Mouse (Mus musculus) macrophage (primary cell): ENCODE measurements around the gene Slc17a1. TPM values are rescaled to one million over a fixed set of nuclear protein-coding genes. Genes with fewer than 3 reads are reported as not detected.

Source experiments
- H3K27ac ChIP-seq: fragments of 350-480 bp; formaldehyde crosslinking; 2 replicates; pipeline ENCODE4 v1.9.0; 2021
- H3K36me3 ChIP-seq: fragments of 350-480 bp; formaldehyde crosslinking; 2 replicates; pipeline ENCODE4 v1.9.0; 2021; ENCODE audit errors: inconsistent target
- H3K4me3 ChIP-seq: fragments of 350-480 bp; formaldehyde crosslinking; 2 replicates; pipeline ENCODE4 v1.9.0; 2021; ENCODE audit errors: inconsistent target
- H3K79me2 ChIP-seq: fragments of 350-480 bp; formaldehyde crosslinking; 2 replicates; pipeline ENCODE4 v1.9.0; 2021; ENCODE audit errors: inconsistent target
- WGBS: methylation state at CpG from one replicate; pipeline ENCODE4 v1.1.7; 2026; ENCODE audit warnings: inconsistent platforms; ENCODE audit not compliant: missing documents; 5-methylcytosine and 5-hydroxymethylcytosine counted together
- polyA plus RNA-seq: library from polyadenylated mRNA; stranded (reverse); fragments of 250-400 nt; gene quantifications from 3 replicates; pipeline ENCODE4 v1.2.4, GENCODE M21; 2018; ENCODE audit warnings: inconsistent platforms

Gene Slc17a1
- polyA plus RNA-seq, 1 experiment from 2014 or later = not detected

DNA sequence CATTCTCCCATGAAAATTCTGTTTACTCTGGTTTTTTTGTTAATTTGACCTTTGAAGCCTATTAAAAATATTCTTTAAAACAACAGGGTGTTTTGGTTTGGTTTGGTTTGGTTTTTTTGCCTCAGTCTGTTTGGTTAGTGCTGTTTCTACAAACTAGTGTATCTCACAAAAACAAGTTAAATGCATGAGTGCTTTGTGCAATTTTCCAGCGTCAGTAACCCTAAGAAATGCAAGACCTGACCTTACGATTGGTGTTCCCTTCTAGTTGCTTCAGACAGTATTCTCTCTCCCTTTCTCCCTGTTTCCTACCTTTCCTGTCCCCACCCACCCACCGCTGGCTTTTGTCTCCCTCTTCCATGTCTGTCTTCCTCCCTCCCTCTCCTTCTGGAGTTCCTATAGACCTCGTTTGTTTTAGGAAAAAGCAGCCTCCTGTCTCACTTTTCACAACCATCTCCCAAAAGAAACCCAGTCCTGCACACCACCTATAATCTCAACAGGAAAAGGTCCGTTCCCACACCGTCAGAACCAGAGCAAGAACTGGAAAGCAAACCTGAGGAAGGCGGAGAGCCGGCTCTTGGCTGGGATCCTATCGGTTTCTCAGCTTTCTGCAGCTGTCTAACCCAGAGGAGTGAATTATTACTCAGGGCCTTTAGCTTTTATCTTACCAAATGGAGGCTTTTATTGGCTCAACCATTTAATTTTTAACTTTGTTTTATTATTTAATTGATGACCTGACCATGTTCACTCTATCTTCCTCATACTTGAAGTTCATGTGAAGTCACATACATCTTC lies 47.0 kb downstream of the Slc17a1 start, which contains the start of gene Slc17a4:
Gene Slc17a4, minus strand, starts transcription at position 634 of the 792 bp plus-strand sequence.
- H3K4me3 ChIP-seq = no peak within 1 kb of the TSS
- no peaks in the 10 kb centered on the region for H3K79me2 ChIP-seq
- H3K36me3 ChIP-seq = no peaks in the 10 kb centered on the region
- no peak within 1 kb of the TSS for H3K27ac ChIP-seq
- 77% methylated on average over 9 of the region's 9 CpGs for WGBS

- H3K27ac ChIP-seq = no peak overlapping the region
- H3K4me3 ChIP-seq = no peak overlapping the region
- H3K79me2 ChIP-seq = no peaks in the 10 kb centered on the region
- no peaks in the 10 kb centered on the region for H3K36me3 ChIP-seq
- 93% methylated on average over 1 of the region's 1 CpGs for WGBS
Measured at GRCm38 (mm10) chr13:23916132-23916531, 48.6 kb downstream of the Slc17a1 start.

DNA sequence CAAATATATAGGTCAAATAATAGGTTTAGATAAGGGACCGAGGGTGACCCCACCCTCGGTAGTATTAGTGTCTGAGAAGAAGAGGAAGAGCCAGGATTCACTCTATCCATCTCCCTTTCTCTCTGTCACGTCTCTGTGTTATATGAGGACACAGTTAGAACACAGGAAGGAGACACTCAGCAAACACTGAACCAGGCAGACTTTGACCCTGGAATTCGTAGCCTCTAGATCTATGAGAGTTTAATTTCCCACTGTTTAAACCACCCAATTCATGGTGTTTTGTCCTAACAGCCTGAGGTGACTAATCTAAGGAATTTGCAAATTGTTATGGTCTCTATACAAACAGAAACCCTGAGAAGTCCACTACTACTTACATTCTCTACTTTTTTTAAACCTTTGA lies 50.1 kb downstream of the Slc17a1 start:
- no peaks in the 10 kb centered on the region for H3K79me2 ChIP-seq
- no peak overlapping the region for H3K4me3 ChIP-seq
- no peaks in the 10 kb centered on the region for H3K36me3 ChIP-seq
- WGBS = 91% methylated on average over 4 of the region's 4 CpGs
- H3K27ac ChIP-seq = no peak overlapping the region

GRCm38 (mm10) chr13:23925792-23926191 lies 58.2 kb downstream of the Slc17a1 start:
- Histone ChIP-seq H3K27ac (no peak overlapping the region), H3K36me3 (no peaks in the 10 kb centered on the region), H3K79me2 (no peaks in the 10 kb centered on the region), H3K4me3 (no peak overlapping the region)
- 92% methylated on average over 2 of the region's 2 CpGs for WGBS

- WGBS = 64% methylated on average over 3 of the region's 3 CpGs
Measured at GRCm38 (mm10) chr13:23928637-23929036, 61.1 kb downstream of the Slc17a1 start.

DNA sequence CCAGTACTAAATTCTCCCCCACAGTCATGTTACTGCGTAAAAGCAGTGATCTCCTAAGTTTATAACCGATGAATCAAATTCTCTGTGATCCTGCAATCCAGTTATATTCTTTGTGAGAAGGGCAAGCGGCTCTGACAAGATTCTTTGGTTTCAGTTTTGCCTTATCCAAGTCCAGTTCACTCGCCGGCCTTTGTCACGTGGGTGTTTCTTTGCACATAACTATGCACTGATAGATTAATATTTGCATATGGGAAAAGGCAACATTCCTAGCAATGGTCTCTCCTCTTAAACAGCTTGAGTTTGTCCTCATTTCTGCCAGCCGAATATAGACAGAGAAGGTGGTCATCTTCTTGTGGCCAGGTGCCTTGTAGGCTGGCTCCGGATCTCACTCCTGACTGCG lies 62.9 kb downstream of the Slc17a1 start:
- no peak overlapping the region for H3K4me3 ChIP-seq
- H3K36me3 ChIP-seq = no peaks in the 10 kb centered on the region
- no peak overlapping the region for H3K27ac ChIP-seq
- WGBS = 90% methylated on average over 9 of the region's 9 CpGs
- H3K79me2 ChIP-seq = no peaks in the 10 kb centered on the region

More at GRCm38 (mm10) chr13:23928637-23929036, 61.1 kb downstream of the Slc17a1 start:
- Histone ChIP-seq H3K27ac (no peak overlapping the region), H3K79me2 (no peaks in the 10 kb centered on the region), H3K4me3 (no peak overlapping the region), H3K36me3 (no peaks in the 10 kb centered on the region)

GRCm38 (mm10) chr13:23930904-23931303 lies 63.4 kb downstream of the Slc17a1 start:
- no peak overlapping the region for H3K27ac ChIP-seq
- no peak overlapping the region for H3K4me3 ChIP-seq
- no peaks in the 10 kb centered on the region for H3K36me3 ChIP-seq
- no peaks in the 10 kb centered on the region for H3K79me2 ChIP-seq
- 88% methylated on average over 11 of the region's 11 CpGs for WGBS

DNA sequence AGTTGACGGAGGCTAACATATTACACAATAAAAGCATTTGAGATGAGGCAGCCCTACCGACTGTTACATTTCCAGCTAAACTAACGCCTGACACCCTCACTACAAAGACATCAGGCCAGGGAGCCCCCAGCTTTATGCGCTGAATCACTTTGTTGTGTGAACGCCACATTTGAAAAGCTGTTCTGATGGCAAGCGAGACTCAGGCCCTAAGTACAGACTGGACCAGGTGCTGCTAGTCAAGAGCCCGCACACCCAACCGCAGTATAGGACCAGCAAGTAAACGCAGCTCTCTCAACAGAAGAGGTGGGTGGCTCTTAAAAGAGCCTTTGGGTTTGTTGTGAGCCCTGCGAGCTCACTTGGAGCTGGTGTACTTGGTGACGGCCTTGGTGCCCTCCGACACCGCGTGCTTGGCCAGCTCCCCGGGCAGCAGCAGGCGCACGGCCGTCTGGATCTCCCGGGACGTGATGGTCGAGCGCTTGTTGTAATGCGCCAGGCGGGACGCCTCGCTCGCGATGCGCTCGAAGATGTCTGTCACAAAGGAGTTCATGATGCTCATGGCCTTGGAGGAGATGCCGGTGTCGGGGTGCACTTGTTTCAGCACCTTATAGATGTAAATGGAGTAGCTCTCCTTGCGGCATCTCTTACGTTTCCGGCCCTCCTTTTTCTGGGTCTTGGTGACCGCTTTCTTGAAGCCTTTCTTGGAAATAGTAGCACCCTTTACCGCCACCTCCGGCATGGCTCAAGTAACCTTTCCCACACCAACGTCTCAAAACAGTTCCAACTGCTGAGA lies 66.1 kb downstream of the Slc17a1 start, which contains the start of gene Hist1h2ba:
Gene Hist1h2ba, minus strand, starts transcription at position 736 of the 790 bp plus-strand sequence.
- H3K36me3 ChIP-seq = no peaks in the 10 kb centered on the region
- WGBS = 95% methylated on average over 14 of the region's 39 CpGs
- no peak within 1 kb of the TSS for H3K4me3 ChIP-seq
- no peaks in the 10 kb centered on the region for H3K79me2 ChIP-seq
- no peak within 1 kb of the TSS for H3K27ac ChIP-seq

- Histone ChIP-seq H3K36me3 (no peaks in the 10 kb centered on the region), H3K4me3 (no peak within 1 kb of the TSS), H3K27ac (no peak within 1 kb of the TSS), H3K79me2 (no peaks in the 10 kb centered on the region)
- 95% methylated on average over 10 of the region's 10 CpGs for WGBS
Measured at GRCm38 (mm10) chr13:23934211-23934520, 66.6 kb downstream of the Slc17a1 start, which contains the start of gene Hist1h2aa. Gene Hist1h2aa (plus strand): TSS chr13:23934462.

GRCm38 (mm10) chr13:23938699-23939098 lies 71.1 kb downstream of the Slc17a1 start:
- Histone ChIP-seq H3K36me3 (no peaks in the 10 kb centered on the region), H3K79me2 (no peaks in the 10 kb centered on the region), H3K4me3 (no peak overlapping the region), H3K27ac (no peak overlapping the region)
- 71% methylated on average over 1 of the region's 1 CpGs for WGBS

DNA sequence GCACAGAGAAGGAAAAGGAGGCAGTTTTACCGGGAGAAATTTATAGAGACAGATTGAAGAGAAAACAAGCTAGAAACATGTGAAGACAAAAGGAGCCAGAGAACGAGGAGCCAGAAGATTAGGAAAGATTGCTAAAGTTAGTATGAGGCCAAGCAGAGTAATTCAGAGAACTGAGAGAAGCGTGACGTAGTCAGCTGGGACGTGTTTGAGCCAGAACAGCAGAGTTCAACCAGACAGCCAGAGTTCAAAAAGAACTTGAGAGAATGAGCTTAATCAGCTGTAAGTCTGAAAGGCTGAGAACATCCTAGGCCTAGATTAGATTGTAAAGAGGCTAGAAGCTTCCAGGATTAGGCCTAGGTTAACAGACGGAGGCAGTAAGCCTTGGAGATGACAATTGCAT lies 72.7 kb downstream of the Slc17a1 start:
- no peak overlapping the region for H3K27ac ChIP-seq
- WGBS = 85% methylated on average over 6 of the region's 6 CpGs
- H3K36me3 ChIP-seq = no peaks in the 10 kb centered on the region
- no peak overlapping the region for H3K4me3 ChIP-seq
- H3K79me2 ChIP-seq = no peaks in the 10 kb centered on the region

DNA sequence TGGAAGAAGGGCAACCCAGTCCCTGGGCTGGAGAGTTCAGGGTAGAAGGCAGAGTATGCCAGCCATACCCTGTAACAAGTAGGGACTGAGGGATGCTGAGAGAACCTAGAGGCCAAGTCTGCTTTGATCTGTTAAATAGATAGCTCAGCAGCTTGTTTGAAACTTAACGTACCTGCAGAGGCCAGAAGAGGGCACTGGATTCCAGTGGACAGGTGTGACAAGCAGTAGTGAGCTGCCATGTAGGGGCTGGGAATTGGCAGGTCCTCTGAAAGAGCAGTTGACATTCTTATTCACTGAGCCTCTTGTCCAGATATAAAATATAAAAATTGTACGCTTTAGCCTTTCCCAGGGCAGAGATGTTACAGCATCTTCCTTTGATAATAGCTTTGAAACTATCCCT lies 75.3 kb downstream of the Slc17a1 start:
- Histone ChIP-seq H3K79me2 (no peaks in the 10 kb centered on the region), H3K27ac (no peak overlapping the region), H3K4me3 (no peak overlapping the region), H3K36me3 (no peaks in the 10 kb centered on the region)
- 91% methylated on average over 2 of the region's 2 CpGs for WGBS
